ENCODE assay signal across 12 mouse cellular contexts in genomic region chr12:102291686-102292085, GRCm38 (mm10). TPM values are rescaled to one million over a fixed set of nuclear protein-coding genes. Genes with fewer than 3 reads are reported as not detected.
DNase-seq lines count a peak whose midpoint lies in the region; ATAC-seq and TF ChIP-seq lines count a peak whose summit lies in the region.
"Had no signal": no experiment of that assay in that cellular context is flagged by ENCODE, and none has a peak within 500 bp of the region (broad histone marks: within the 10 kb centered on the region; RNA-seq: fewer than 3 reads in every experiment).

No protein-coding gene starts in this region.

- H3K9me3 ChIP-seq in kidney, embryonic 14.5 days (ENCODE audit: control insufficient read depth, low read length), result no peaks in the 10 kb centered on the region
- H3K9me3 ChIP-seq in embryonic facial prominence, embryonic 13.5 days, result no peaks in the 10 kb centered on the region
- H3K9me3 ChIP-seq in stomach, embryonic 16.5 days (replicated peaks; ENCODE audit: control insufficient read depth, low read length), result no peaks in the 10 kb centered on the region
- H3K9me3 ChIP-seq: midbrain, embryonic 12.5 days; neural tube, embryonic 12.5 days had no signal

- H3K36me3 ChIP-seq in kidney, embryonic 14.5 days (ENCODE audit: control insufficient read depth, insufficient read depth, low read length), result no peaks in the 10 kb centered on the region
- no peaks in the 10 kb centered on the region for H3K36me3 ChIP-seq in embryonic facial prominence, embryonic 13.5 days
- no peaks in the 10 kb centered on the region for H3K36me3 ChIP-seq in stomach, embryonic 16.5 days (ENCODE audit: control insufficient read depth, insufficient read depth, low read length)
- H3K36me3 ChIP-seq: midbrain, embryonic 12.5 days; neural tube, embryonic 12.5 days had no signal

- no peaks in the 10 kb centered on the region for H3K27me3 ChIP-seq in kidney, embryonic 14.5 days (ENCODE audit: control insufficient read depth, insufficient read depth, low read length)
- no peaks in the 10 kb centered on the region for H3K27me3 ChIP-seq in Patski
- 0 out of 2 replicates have a peak, but pooled peaks cover 3% of the 10 kb centered on the region for H3K27me3 ChIP-seq in embryonic facial prominence, embryonic 13.5 days
- H3K27me3 ChIP-seq in stomach, embryonic 16.5 days (ENCODE audit: control insufficient read depth, insufficient read depth, low read length), result no peaks in the 10 kb centered on the region
- H3K27me3 ChIP-seq: midbrain, embryonic 12.5 days; neural tube, embryonic 12.5 days had no signal

- CTCF ChIA-PET in Patski (lab: Charles Lee), result interaction anchor here (1.1 kb wide), 1 partner anchor 55 kb away, joined by 3 read pairs; no protein-coding TSS in a partner anchor

- TF ChIP-seq CTCF in Patski (IDR thresholded peaks at IDR 0.05), result no peak

- WGBS in kidney, embryonic 14.5 days, result 5% methylated on average over 6 of the region's 6 CpGs
- 20% methylated on average over 6 of the region's 6 CpGs for WGBS in embryonic facial prominence, embryonic 13.5 days
- WGBS in stomach, embryonic 16.5 days, result 27% methylated on average over 6 of the region's 6 CpGs

- H3K27ac ChIP-seq in kidney, embryonic 14.5 days (ENCODE audit: low read depth, low read length), result peak overlapping the region; percentile 53
- H3K27ac ChIP-seq in embryonic facial prominence, embryonic 13.5 days, result peak overlapping the region; percentile 45
- H3K27ac ChIP-seq in stomach, embryonic 16.5 days (ENCODE audit: low read length), result peak overlapping the region; percentile 4; the same call in 1 of the 2 replicates
- H3K27ac ChIP-seq: midbrain, embryonic 12.5 days; neural tube, embryonic 12.5 days had no signal

- no peak overlapping the region for H3K9ac ChIP-seq in kidney, embryonic 14.5 days (ENCODE audit: low read depth, low read length)
- no peak overlapping the region for H3K9ac ChIP-seq in embryonic facial prominence, embryonic 13.5 days
- H3K9ac ChIP-seq in stomach, embryonic 16.5 days (ENCODE audit: low read length), result no peak overlapping the region
- H3K9ac ChIP-seq: midbrain, embryonic 12.5 days; neural tube, embryonic 12.5 days had no signal

- in situ Hi-C loops in Patski (cut with MboI; ENCODE audit: low pct_unique_long_range_greater_than_20kb), result no loop called here

- POLR2A ChIA-PET in Patski (lab: Charles Lee), result no interaction called here

- no peak overlapping the region for H3K4me2 ChIP-seq in kidney, embryonic 14.5 days (replicated peaks; ENCODE audit: low read depth, low read length)
- H3K4me2 ChIP-seq in embryonic facial prominence, embryonic 13.5 days, result no peak overlapping the region
- H3K4me2 ChIP-seq in stomach, embryonic 16.5 days (ENCODE audit: low read depth, low read length), result no peak overlapping the region
- H3K4me2 ChIP-seq: midbrain, embryonic 12.5 days; neural tube, embryonic 12.5 days had no signal

- H3K4me3 ChIP-seq in kidney, embryonic 14.5 days (ENCODE audit: low read length), result no peak overlapping the region
- H3K4me3 ChIP-seq in embryonic facial prominence, embryonic 13.5 days, result no peak overlapping the region
- H3K4me3 ChIP-seq in stomach, embryonic 16.5 days (replicated peaks; ENCODE audit: low read length), result no peak overlapping the region
- H3K4me3 ChIP-seq: midbrain, embryonic 12.5 days; neural tube, embryonic 12.5 days had no signal

- H3K4me1 ChIP-seq in kidney, embryonic 14.5 days (ENCODE audit: control insufficient read depth, insufficient read depth, low read length), result peaks cover 31% of the 10 kb centered on the region
- peaks cover 14% of the 10 kb centered on the region for H3K4me1 ChIP-seq in embryonic facial prominence, embryonic 13.5 days
- H3K4me1 ChIP-seq in stomach, embryonic 16.5 days (ENCODE audit: control insufficient read depth, insufficient read depth, low read length), result peaks cover 43% of the 10 kb centered on the region
- H3K4me1 ChIP-seq: midbrain, embryonic 12.5 days had no signal

- DNase-seq in kidney, adult 18-20 months, result no peak
- DNase-seq in Patski (ENCODE audit: low read depth, low spot score), result no peak
- no peak for DNase-seq in urinary bladder, postnatal 10 days (ENCODE audit: low spot score)
- no peak for DNase-seq in left cerebral cortex, adult 18-20 months (ENCODE audit: low spot score in 2 of 2)
- DNase-seq: cerebellum, adult 8-10 months; lung, adult 18-20 months had no signal

- ATAC-seq in kidney, embryonic 14.5 days (ENCODE audit: low FRiP score, low TSS enrichment), result peak; percentile 86
- ATAC-seq in Patski, result peak; percentile 74
- ATAC-seq in embryonic facial prominence, embryonic 13.5 days (ENCODE audit: insufficient number of reproducible peaks, insufficient read depth, low FRiP score, low TSS enrichment, low read depth), result no peak
- peak; percentile 45; the same call in 1 of the 2 replicates for ATAC-seq in stomach, embryonic 16.5 days (ENCODE audit: insufficient read depth, low FRiP score)
- ATAC-seq: intestine, postnatal 0 days had no signal

RNA-seq across cellular contexts. Expression of gene Rin3, which starts 8.8 kb away (rescaled TPM):
- polyA plus RNA-seq in kidney, embryonic 14.5 days (2014; fragmentation: Nextera tagmentation; extraction: Ambion mirVana), result 6.7 and 9.2 TPM in 2 replicates
- 31.6 TPM for polyA plus RNA-seq in Patski (2021)
- 5.6 and 6.1 TPM in 2 replicates for polyA plus RNA-seq in embryonic facial prominence, embryonic 13.5 days (2015; fragmentation: Nextera tagmentation; extraction: Ambion mirVana)
- polyA plus RNA-seq in stomach, embryonic 16.5 days (2015; fragmentation: Nextera tagmentation; extraction: Ambion mirVana), result 8.5 and 9.3 TPM in 2 replicates
- total RNA-seq in left cerebral cortex, adult 18-20 months (2021), result 1 to 10 TPM; 3.5 to 4.2 TPM
